Mouse (Mus musculus): ENCODE data around the gene Usp35. TPM values are rescaled to one million over a fixed set of nuclear protein-coding genes. Genes with fewer than 3 reads are reported as not detected.

The Usp35 gene
- polyA plus RNA-seq, 1 experiment from 2014 or later = 0.92 TPM

DNA sequence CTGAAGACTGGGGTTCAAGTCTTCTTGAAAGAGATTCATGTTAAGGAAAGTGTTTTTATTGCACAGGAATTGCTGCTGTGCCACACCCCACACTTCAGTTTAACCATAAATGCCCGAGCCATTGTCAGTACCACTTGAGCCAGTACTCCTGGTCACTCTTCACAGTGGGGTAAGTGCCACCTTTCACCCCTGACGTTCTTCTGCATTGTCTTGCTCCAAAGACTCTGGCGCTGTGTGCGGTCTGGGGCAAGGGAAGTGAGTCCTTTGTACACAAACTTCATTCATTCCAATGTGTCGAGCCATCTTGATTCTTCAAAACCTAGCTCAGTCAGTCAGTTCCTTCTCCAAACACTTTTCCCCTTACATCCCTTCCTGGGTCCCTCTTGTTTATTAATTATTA is 28.3 kb upstream of the Usp35 start:
- Histone ChIP-seq H3K4me1 (replicated peaks; ENCODE audit: control insufficient read depth, insufficient read depth, low read length) (no peaks in the 10 kb centered on the region; the same call in 1 of the 2 replicates), H3K4me3 (ENCODE audit: low read depth, low read length) (no peak overlapping the region), H3K27ac (ENCODE audit: low read depth, low read length) (no peak overlapping the region), H3K9me3 (ENCODE audit: control insufficient read depth, low read length) (no peaks in the 10 kb centered on the region), H3K36me3 (ENCODE audit: control insufficient read depth, insufficient read depth, low read length) (no peaks in the 10 kb centered on the region), H3K27me3 (replicated peaks; ENCODE audit: control insufficient read depth, insufficient read depth, low read length) (peaks cover 3% of the 10 kb centered on the region; the same call in 1 of the 2 replicates), H3K4me2 (no peak overlapping the region), H3K9ac (ENCODE audit: low read depth, low read length) (no peak overlapping the region)
- ATAC-seq (replicated peaks; ENCODE audit: low FRiP score) = no peak
- DNase-seq (ENCODE audit: low spot score) = peak; percentile 19
- 78% methylated on average over 5 of the region's 5 CpGs for WGBS

DNA sequence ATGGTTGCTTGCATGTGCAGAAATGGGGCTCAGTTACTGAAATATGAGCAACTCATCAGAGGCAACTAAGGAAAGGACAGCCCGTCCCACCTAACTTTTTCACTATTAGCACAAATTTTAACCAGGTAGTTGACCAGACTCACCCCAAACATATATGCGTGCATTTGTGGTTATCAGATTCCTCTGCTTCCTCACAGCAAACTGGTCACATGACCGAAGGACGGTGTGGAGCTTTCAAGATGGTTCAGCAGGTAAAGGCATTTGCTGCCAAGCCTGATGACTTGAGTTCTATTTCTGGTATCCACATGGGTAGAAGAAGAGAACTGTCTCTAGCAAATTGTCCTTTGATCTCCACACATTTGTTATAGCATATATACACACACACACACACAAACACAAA is 26.5 kb upstream of the Usp35 start:
- no peaks in the 10 kb centered on the region for H3K36me3 ChIP-seq (ENCODE audit: control insufficient read depth, insufficient read depth, low read length)
- ATAC-seq (replicated peaks; ENCODE audit: low FRiP score) = no peak
- no peak for DNase-seq (ENCODE audit: low spot score)

DNA sequence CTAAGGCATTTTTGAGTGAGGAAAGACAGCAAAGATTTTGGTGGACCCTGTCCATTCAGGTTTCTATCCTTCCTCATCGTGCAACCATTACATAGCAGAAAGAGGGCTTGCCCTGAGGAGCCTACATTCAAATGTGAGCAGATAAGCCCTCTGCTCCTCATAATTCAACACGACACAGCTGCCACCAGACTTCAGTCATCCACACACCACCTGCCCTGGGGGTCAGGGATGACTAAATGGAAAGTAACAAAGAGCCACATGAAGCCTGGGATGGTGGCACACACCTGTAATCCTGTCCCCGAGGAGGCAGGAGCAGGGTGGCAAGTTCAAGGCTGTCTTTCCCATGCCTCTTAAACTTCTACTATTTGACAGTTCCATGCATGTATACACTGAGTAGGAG is 26.0 kb upstream of the Usp35 start:
- Histone ChIP-seq H3K4me1 (replicated peaks; ENCODE audit: control insufficient read depth, insufficient read depth, low read length) (no peaks in the 10 kb centered on the region; the same call in 1 of the 2 replicates), H3K36me3 (ENCODE audit: control insufficient read depth, insufficient read depth, low read length) (no peaks in the 10 kb centered on the region), H3K27me3 (replicated peaks; ENCODE audit: control insufficient read depth, insufficient read depth, low read length) (peaks cover 3% of the 10 kb centered on the region; the same call in 1 of the 2 replicates), H3K9me3 (ENCODE audit: control insufficient read depth, low read length) (no peaks in the 10 kb centered on the region), H3K27ac (ENCODE audit: low read depth, low read length) (no peak overlapping the region), H3K4me2 (no peak overlapping the region), H3K4me3 (ENCODE audit: low read depth, low read length) (no peak overlapping the region), H3K9ac (ENCODE audit: low read depth, low read length) (no peak overlapping the region)
- ATAC-seq (replicated peaks; ENCODE audit: low FRiP score) (no peak), DNase-seq (ENCODE audit: low spot score) (no peak)
- 60% methylated on average over 3 of the region's 3 CpGs for WGBS

More for the DNA sequence above, 26.5 kb upstream of the Usp35 start:
- H3K4me2 ChIP-seq = no peak overlapping the region
- H3K4me1 ChIP-seq (replicated peaks; ENCODE audit: control insufficient read depth, insufficient read depth, low read length) = no peaks in the 10 kb centered on the region; the same call in 1 of the 2 replicates
- no peaks in the 10 kb centered on the region for H3K9me3 ChIP-seq (ENCODE audit: control insufficient read depth, low read length)
- 64% methylated on average over 4 of the region's 4 CpGs for WGBS
- H3K27me3 ChIP-seq (replicated peaks; ENCODE audit: control insufficient read depth, insufficient read depth, low read length) = peaks cover 3% of the 10 kb centered on the region; the same call in 1 of the 2 replicates
- no peak overlapping the region for H3K4me3 ChIP-seq (ENCODE audit: low read depth, low read length)
- H3K27ac ChIP-seq (ENCODE audit: low read depth, low read length) = no peak overlapping the region
- no peak overlapping the region for H3K9ac ChIP-seq (ENCODE audit: low read depth, low read length)

DNA sequence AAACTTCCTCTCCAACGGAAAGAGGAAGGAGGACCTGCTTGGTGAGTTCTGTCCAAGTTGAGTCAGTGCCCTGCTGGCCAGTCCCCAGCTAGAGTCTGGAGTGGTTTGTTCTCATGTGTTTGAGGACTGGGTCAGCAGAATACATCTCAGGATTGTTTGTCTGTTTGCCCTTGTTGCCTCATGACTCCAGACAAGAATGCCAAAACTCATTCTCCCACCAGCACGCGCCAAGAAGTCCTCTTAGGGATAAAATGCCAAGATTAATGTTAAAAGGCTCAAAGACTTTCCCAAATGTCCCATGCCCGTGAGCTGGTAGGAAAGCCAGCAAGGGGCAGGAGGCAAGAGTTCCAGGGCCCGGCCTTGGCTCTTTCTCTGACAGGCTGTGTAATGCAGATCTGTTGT is 25.1 kb upstream of the Usp35 start:
- DNase-seq (ENCODE audit: low spot score) = no peak
- H3K27ac ChIP-seq (ENCODE audit: low read depth, low read length) = no peak overlapping the region
- WGBS = 73% methylated on average over 5 of the region's 5 CpGs
- no peak for ATAC-seq (replicated peaks; ENCODE audit: low FRiP score)
- H3K9me3 ChIP-seq (ENCODE audit: control insufficient read depth, low read length) = no peaks in the 10 kb centered on the region
- no peak overlapping the region for H3K9ac ChIP-seq (ENCODE audit: low read depth, low read length)
- no peak overlapping the region for H3K4me3 ChIP-seq (ENCODE audit: low read depth, low read length)
- H3K27me3 ChIP-seq (replicated peaks; ENCODE audit: control insufficient read depth, insufficient read depth, low read length) = peaks cover 3% of the 10 kb centered on the region; the same call in 1 of the 2 replicates
- H3K4me1 ChIP-seq (replicated peaks; ENCODE audit: control insufficient read depth, insufficient read depth, low read length) = no peaks in the 10 kb centered on the region; the same call in 1 of the 2 replicates
- H3K4me2 ChIP-seq = no peak overlapping the region
- H3K36me3 ChIP-seq (ENCODE audit: control insufficient read depth, insufficient read depth, low read length) = no peaks in the 10 kb centered on the region

DNA sequence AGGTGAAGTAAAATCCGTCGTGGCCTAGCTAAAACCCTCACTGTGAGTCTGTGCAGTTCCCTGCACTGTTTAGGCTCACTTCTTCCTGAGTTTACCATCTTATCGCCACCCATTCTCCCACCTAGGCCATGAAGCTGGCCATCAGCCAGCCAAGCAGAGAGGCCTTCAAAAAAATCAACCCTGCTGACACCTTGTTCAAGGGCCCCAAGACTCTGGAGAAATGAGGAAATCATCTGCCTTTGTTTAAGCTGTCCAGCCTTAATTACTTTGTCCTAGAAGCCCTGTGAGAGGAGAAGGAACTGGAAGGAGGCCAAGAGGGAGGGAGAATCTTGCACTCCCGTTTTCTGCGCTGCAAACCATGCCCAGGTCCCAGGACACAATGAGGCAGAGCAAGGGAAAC is 24.4 kb upstream of the Usp35 start:
- H3K4me2 ChIP-seq = no peak overlapping the region

DNA sequence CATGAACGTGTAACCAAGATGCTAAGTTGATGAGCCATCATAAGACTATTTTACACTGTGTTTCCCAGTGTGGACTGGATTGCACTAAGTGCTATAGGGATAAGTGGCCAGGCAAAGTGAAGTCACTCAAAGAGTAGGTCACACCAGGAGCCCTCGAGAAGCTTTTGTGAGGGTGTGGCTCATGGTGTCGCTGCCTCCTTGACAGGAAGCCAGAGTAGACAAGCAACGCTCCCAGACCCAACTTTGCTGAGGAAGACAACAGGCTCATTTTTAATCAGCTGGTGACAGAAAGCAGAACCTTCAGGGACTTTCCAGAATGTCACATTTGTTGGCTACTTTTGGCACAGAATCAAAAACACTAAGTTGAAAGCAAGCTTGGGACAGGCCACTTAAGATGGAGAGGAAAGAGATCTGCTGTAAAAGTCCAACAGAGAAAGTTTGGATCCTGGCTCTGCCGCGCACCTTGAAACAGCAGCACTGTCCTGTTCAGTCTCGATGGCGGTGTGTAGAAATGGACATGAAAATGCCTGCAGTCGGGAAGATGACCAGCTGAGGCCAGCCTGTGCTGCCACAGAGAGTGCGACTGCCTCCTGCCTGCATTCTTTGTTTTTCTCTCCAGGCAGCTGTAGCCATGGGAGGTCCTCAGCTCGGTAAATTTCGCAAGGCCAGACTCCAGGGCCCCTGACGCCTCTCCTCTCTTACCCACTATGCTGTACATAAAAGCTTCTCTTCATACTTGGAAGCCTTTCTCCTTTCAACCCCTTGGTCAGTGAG is 23.4 kb upstream of the Usp35 start:
- Histone ChIP-seq H3K27ac (ENCODE audit: low read depth, low read length) (no peak overlapping the region), H3K27me3 (replicated peaks; ENCODE audit: control insufficient read depth, insufficient read depth, low read length) (peaks cover 3% of the 10 kb centered on the region; the same call in 1 of the 2 replicates), H3K36me3 (ENCODE audit: control insufficient read depth, insufficient read depth, low read length) (no peaks in the 10 kb centered on the region), H3K9ac (ENCODE audit: low read depth, low read length) (no peak overlapping the region), H3K4me1 (replicated peaks; ENCODE audit: control insufficient read depth, insufficient read depth, low read length) (no peaks in the 10 kb centered on the region; the same call in 1 of the 2 replicates), H3K9me3 (ENCODE audit: control insufficient read depth, low read length) (no peaks in the 10 kb centered on the region), H3K4me2 (no peak overlapping the region), H3K4me3 (ENCODE audit: low read depth, low read length) (no peak overlapping the region)
- DNase-seq (ENCODE audit: low spot score) = peak; percentile 29
- WGBS = 45% methylated on average over 13 of the region's 13 CpGs
- ATAC-seq (replicated peaks; ENCODE audit: low FRiP score) = no peak

More for the DNA sequence above, 24.4 kb upstream of the Usp35 start:
- no peaks in the 10 kb centered on the region; the same call in 1 of the 2 replicates for H3K4me1 ChIP-seq (replicated peaks; ENCODE audit: control insufficient read depth, insufficient read depth, low read length)
- ATAC-seq (replicated peaks; ENCODE audit: low FRiP score) (no peak), DNase-seq (ENCODE audit: low spot score) (no peak)
- H3K27ac ChIP-seq (ENCODE audit: low read depth, low read length) = no peak overlapping the region; the same call in 1 of the 2 replicates
- no peaks in the 10 kb centered on the region for H3K36me3 ChIP-seq (ENCODE audit: control insufficient read depth, insufficient read depth, low read length)
- WGBS = 79% methylated on average over 5 of the region's 5 CpGs
- no peak overlapping the region for H3K4me3 ChIP-seq (ENCODE audit: low read depth, low read length)
- peaks cover 3% of the 10 kb centered on the region; the same call in 1 of the 2 replicates for H3K27me3 ChIP-seq (replicated peaks; ENCODE audit: control insufficient read depth, insufficient read depth, low read length)
- H3K9ac ChIP-seq (ENCODE audit: low read depth, low read length) = no peak overlapping the region
- no peaks in the 10 kb centered on the region for H3K9me3 ChIP-seq (ENCODE audit: control insufficient read depth, low read length)

DNA sequence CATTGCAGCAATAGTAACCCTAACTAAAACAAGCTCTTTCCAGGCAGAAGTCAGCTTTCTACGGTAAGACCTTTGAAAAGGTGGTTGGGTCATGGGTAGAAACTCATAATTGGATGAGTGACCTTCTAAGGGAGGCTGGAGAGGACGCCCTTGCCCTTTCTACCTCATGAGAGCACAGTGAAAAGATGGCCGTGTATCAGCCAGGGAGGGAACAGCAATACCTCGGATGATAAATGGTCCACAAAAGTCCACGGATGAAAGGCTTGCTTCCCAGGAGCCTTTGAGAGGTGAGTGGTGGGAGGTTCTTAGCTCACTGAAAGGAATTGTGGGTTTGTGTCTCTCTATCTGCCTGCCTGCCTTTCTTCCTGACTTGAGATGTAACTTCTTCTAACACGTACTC is 21.5 kb upstream of the Usp35 start:
- Histone ChIP-seq H3K4me3 (ENCODE audit: low read depth, low read length) (no peak overlapping the region), H3K9ac (ENCODE audit: low read depth, low read length) (no peak overlapping the region), H3K27me3 (replicated peaks; ENCODE audit: control insufficient read depth, insufficient read depth, low read length) (peaks cover 3% of the 10 kb centered on the region; the same call in 1 of the 2 replicates), H3K9me3 (ENCODE audit: control insufficient read depth, low read length) (no peaks in the 10 kb centered on the region), H3K4me1 (replicated peaks; ENCODE audit: control insufficient read depth, insufficient read depth, low read length) (no peaks in the 10 kb centered on the region; the same call in 1 of the 2 replicates), H3K27ac (ENCODE audit: low read depth, low read length) (no peak overlapping the region), H3K36me3 (ENCODE audit: control insufficient read depth, insufficient read depth, low read length) (no peaks in the 10 kb centered on the region), H3K4me2 (no peak overlapping the region)
- ATAC-seq (replicated peaks; ENCODE audit: low FRiP score) (no peak), DNase-seq (ENCODE audit: low spot score) (no peak)
- WGBS = 80% methylated on average over 6 of the region's 6 CpGs

DNA sequence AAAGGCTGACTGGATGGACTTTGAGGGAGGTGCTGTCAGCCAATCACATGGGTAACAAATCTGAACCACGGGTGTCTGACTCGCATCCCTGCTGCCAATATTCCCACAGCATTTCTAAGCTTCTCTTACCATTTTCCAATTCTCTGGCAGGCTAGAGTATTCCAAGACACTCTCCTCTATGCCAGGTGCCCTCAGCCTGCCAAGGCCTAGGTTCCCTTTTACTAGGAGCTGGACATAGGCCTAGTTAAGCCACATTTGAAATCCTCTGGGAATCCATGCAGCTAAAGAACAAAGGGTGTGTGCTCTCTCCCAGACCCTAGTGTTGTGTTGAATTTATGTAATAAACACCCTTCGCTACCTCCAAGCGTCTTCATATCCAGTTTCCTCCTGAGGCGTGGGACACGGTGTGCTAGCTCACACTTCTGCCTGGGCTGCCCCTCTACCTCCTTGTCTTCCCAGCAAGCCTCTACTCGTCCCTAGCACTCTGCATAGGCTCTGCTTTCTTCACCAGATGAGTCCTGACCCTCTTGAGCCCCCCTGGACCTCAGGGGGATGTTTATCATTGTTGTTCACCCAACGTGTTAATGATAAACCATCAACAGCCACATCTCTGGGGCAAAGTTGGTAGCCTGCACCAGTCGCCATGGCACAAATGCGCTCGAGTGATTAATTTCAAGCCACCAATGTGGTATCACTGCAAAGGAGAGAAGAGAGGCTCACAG is 20.1 kb upstream of the Usp35 start:
- H3K9me3 ChIP-seq (ENCODE audit: control insufficient read depth, low read length) = no peaks in the 10 kb centered on the region
- H3K27me3 ChIP-seq (replicated peaks; ENCODE audit: control insufficient read depth, insufficient read depth, low read length) = no peaks in the 10 kb centered on the region
- no peak overlapping the region for H3K9ac ChIP-seq (ENCODE audit: low read depth, low read length)
- peaks cover 2% of the 10 kb centered on the region; the same call in 1 of the 2 replicates for H3K4me1 ChIP-seq (replicated peaks; ENCODE audit: control insufficient read depth, insufficient read depth, low read length)
- no peak overlapping the region for H3K4me3 ChIP-seq (ENCODE audit: low read depth, low read length)
- ATAC-seq (replicated peaks; ENCODE audit: low FRiP score) (no peak), DNase-seq (ENCODE audit: low spot score) (no peak)
- no peaks in the 10 kb centered on the region for H3K36me3 ChIP-seq (ENCODE audit: control insufficient read depth, insufficient read depth, low read length)
- 79% methylated on average over 11 of the region's 11 CpGs for WGBS
- no peak overlapping the region for H3K4me2 ChIP-seq
- no peak overlapping the region for H3K27ac ChIP-seq (ENCODE audit: low read depth, low read length)
